Mouse (Mus musculus) forebrain, embryonic 11.5 days (tissue): Measurements from ENCODE around the gene Xrra1. TPM values are rescaled to one million over a fixed set of nuclear protein-coding genes. Genes with fewer than 3 reads are reported as not detected.
"Not testable (repeated sequence)": the region's sequence is repeated elsewhere in the genome, so short reads cannot be mapped to it uniquely, and the experiment has no call there.

Experiments used
- ATAC-seq: fragments of 200-750 bp; cut with Nextera tagmentation; replicated peaks from 2 replicates; pipeline ENCODE4 v1.8.0; 2017; ENCODE audit warnings: moderate TSS enrichment; ENCODE audit not compliant: low FRiP score
- DNase-seq: peaks from one replicate; pipeline ENCODE4 v3.0.0-alpha.2; 2017; ENCODE audit warnings: low spot score
- H3K27ac ChIP-seq: fragments of 300-500 bp; sonication (generic); 2 replicates; pipeline ENCODE4 v1.5.1; 2014; ENCODE audit warnings: low read depth, low read length
- H3K27me3 ChIP-seq: fragments of 300-500 bp; sonication (generic); 2 replicates; pipeline ENCODE4 v1.6.1; 2014; ENCODE audit warnings: mild to moderate bottlenecking, low read length, mixed read lengths; ENCODE audit not compliant: control insufficient read depth, insufficient read depth
- H3K36me3 ChIP-seq: fragments of 300-500 bp; sonication (generic); 2 replicates; pipeline ENCODE4 v1.6.1; 2014; ENCODE audit warnings: mild to moderate bottlenecking, low read length, moderate library complexity, mixed read lengths; ENCODE audit not compliant: control insufficient read depth, insufficient read depth
- H3K4me1 ChIP-seq: fragments of 300-500 bp; sonication (generic); replicated peaks from 2 replicates; pipeline ENCODE4 v1.6.1; 2014; ENCODE audit warnings: low read length, mixed read lengths; ENCODE audit not compliant: control insufficient read depth, insufficient read depth
- H3K4me2 ChIP-seq: fragments of 300-500 bp; sonication (generic); 2 replicates; pipeline ENCODE4 v1.6.1; 2014; ENCODE audit warnings: low read depth, mild to moderate bottlenecking, low read length, moderate library complexity, mixed read lengths; ENCODE audit not compliant: severe bottlenecking
- H3K4me3 ChIP-seq: fragments of 300-500 bp; sonication (generic); 2 replicates; pipeline ENCODE4 v1.5.1; 2014; ENCODE audit warnings: low read depth, low read length
- H3K9ac ChIP-seq: fragments of 300-500 bp; sonication (generic); 2 replicates; pipeline ENCODE4 v1.6.1; 2014; ENCODE audit warnings: low read length
- H3K9me3 ChIP-seq: fragments of 300-500 bp; sonication (generic); 2 replicates; pipeline ENCODE4 v1.6.1; 2016; ENCODE audit warnings: low read length, mixed read lengths; ENCODE audit not compliant: control insufficient read depth
- WGBS: fragments of 180-500 bp; shearing (Covaris S2); extraction: QIAGEN DNeasy Blood & Tissue Kit; methylation state at CpG from one replicate; pipeline ENCODE4 v1.1.7; 2014; 5-methylcytosine and 5-hydroxymethylcytosine counted together
- polyA plus RNA-seq: library from polyadenylated mRNA; unstranded; fragments of >200 nt; fragmentation: Nextera tagmentation; extraction: Ambion mirVana; gene quantifications from 2 replicates; pipeline ENCODE4 v1.2.1, GENCODE M21; 2014

Gene Xrra1
- polyA plus RNA-seq, 1 experiment from 2014 or later, result 0.56 TPM

DNA sequence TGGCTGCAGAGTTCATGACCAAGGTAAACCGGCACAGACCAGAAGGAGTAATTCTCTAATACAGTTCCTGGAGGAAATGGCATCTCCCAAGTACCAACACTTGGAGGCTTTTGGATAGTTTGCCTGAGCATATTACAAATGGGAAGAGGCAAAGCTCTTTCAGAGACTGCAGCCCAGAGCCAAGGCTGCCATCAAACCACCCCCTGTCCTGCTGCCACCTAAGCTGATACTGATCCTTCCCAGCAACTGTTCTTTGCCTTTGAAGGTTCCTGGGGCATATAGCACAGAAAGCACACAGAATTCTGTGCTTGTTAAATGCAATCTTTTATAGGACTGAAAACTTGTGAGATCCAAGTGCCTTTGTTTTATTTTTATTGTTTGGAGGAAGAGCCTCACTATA is 81.8 kb downstream of the Xrra1 start:
- no peaks in the 10 kb centered on the region for H3K4me1 ChIP-seq
- no peak overlapping the region for H3K9ac ChIP-seq
- no peak overlapping the region for H3K4me3 ChIP-seq
- no peaks in the 10 kb centered on the region for H3K27me3 ChIP-seq
- ATAC-seq (no peak), DNase-seq (no peak)
- no peaks in the 10 kb centered on the region; the same call in 1 of the 2 replicates for H3K36me3 ChIP-seq
- no peak overlapping the region for H3K4me2 ChIP-seq
- no peaks in the 10 kb centered on the region for H3K9me3 ChIP-seq
- H3K27ac ChIP-seq, result no peak overlapping the region
- WGBS, result 96% methylated on average over 1 of the region's 1 CpGs

DNA sequence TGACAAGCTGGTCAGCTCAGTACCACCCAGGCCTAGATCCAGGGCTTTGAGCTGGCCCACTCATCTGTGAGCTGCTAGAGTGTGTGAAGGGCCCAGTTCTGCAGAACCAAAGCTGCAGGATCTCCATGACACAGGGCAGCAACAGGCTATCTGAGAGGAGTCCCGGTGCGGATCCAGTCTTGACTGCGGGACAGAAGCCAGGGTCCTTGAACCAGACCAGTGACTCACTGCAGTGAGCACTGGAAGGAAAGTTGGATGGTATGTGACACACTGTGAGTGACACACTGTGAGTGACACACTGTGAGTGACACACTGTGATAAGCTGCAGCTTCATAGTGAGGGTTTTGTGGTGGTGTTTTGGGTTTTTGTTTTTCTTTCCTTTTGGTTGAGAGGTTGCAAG is 85.6 kb downstream of the Xrra1 start:
- DNase-seq (no peak), ATAC-seq (no peak)
- H3K4me2 ChIP-seq, result no peak overlapping the region
- H3K27me3 ChIP-seq, result no peaks in the 10 kb centered on the region
- no peaks in the 10 kb centered on the region; the same call in 1 of the 2 replicates for H3K36me3 ChIP-seq
- no peak overlapping the region for H3K9ac ChIP-seq
- WGBS, result 98% methylated on average over 3 of the region's 3 CpGs
- no peaks in the 10 kb centered on the region for H3K9me3 ChIP-seq
- H3K4me3 ChIP-seq, result no peak overlapping the region
- no peak overlapping the region for H3K27ac ChIP-seq
- no peaks in the 10 kb centered on the region for H3K4me1 ChIP-seq

DNA sequence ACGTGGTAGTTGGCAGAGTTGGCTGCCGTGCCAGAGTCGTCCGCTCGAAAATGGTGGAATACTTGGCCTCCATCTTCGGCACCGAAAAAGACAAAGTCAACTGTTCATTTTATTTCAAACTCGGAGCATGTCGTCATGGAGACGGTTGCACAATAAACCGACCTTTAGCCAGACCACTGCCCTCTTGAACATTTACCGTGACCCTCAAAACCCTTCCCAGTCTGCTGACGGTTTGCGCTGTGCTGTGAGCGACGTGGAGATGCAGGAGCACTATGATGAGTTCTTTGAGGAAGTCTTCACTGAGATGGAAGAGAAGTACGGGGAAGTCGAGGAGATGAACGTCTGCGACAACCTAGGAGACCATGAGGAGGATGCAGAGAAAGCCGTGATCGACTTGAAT is 86.1 kb downstream of the Xrra1 start:
- H3K27ac ChIP-seq, H3K36me3 ChIP-seq, DNase-seq, H3K9me3 ChIP-seq, H3K4me2 ChIP-seq, H3K4me1 ChIP-seq, H3K9ac ChIP-seq, ATAC-seq, H3K4me3 ChIP-seq, H3K27me3 ChIP-seq: not testable (repeated sequence)
- WGBS, result 96% methylated on average over 22 of the region's 22 CpGs

DNA sequence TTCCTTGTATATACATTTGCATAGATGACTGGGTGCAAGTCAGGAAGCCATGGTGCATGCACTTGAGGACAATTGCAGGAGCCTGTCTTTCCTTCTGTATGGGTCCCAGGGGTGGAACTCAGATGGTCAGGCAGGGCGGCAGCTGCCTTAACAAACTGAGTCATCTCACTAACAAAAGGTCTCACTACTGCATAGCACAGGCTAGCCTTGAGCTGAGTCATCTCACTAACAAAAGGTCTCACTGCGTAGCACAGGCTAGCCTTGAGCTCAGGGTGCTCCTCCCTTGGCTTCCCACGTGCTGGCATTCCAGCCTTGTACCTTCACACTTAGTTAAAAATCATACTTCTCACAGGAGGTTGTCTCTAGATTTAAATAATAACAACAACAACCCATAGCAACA is 87.0 kb downstream of the Xrra1 start:
- Histone ChIP-seq H3K9ac (no peak overlapping the region), H3K27me3 (no peaks in the 10 kb centered on the region), H3K27ac (no peak overlapping the region), H3K4me2 (no peak overlapping the region), H3K9me3 (no peaks in the 10 kb centered on the region), H3K4me1 (no peaks in the 10 kb centered on the region), H3K36me3 (no peaks in the 10 kb centered on the region; the same call in 1 of the 2 replicates), H3K4me3 (no peak overlapping the region)
- DNase-seq (peak; percentile 30), ATAC-seq (no peak)
- 92% methylated on average over 3 of the region's 3 CpGs for WGBS

DNA sequence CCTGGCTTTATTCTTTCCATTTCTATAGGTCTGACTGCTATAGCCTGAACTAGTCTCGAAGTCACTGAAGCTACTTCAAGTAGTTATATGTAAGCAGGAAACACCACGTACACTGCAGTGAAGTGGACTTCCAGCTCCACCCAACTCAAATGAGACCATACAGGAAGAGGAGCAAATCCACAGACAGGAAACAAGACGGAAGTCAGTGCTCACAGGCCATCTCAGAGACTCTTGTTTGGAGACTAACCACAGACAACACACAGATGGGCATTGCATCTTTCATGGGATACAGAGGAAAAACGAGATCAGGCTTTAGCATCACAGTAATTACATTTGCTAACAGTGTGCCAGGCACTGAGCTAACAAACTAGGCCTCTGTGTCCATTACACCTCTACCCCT is 87.4 kb downstream of the Xrra1 start:
- no peaks in the 10 kb centered on the region; the same call in 1 of the 2 replicates for H3K36me3 ChIP-seq
- no peak overlapping the region for H3K9ac ChIP-seq
- no peak for ATAC-seq
- H3K9me3 ChIP-seq, result no peaks in the 10 kb centered on the region
- H3K4me2 ChIP-seq, result no peak overlapping the region
- no peaks in the 10 kb centered on the region for H3K27me3 ChIP-seq
- no peaks in the 10 kb centered on the region for H3K4me1 ChIP-seq
- WGBS, result 93% methylated on average over 4 of the region's 4 CpGs
- no peak overlapping the region for H3K4me3 ChIP-seq
- peak; percentile 32 for DNase-seq
- H3K27ac ChIP-seq, result no peak overlapping the region

DNA sequence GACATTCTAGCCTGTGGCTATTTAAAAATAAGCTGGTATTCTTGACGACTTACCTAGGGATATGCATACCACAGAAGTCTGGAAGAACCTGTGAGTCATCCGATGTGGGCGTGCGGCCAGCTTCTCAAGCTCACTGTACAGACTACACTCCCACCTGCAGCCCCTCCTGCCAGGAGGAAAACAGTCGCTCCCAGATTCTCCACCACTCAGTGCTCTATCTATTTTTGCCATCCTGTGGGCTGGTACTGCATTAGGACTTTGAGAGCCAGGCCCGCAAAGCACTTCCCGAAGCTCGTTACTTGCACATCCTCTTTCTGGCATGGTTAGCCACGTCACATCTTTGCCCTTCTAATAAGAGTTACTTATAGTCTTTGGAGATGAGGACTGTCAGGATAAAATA is 88.4 kb downstream of the Xrra1 start:
- Histone ChIP-seq H3K4me3 (no peak overlapping the region), H3K9me3 (no peaks in the 10 kb centered on the region), H3K9ac (no peak overlapping the region), H3K4me2 (no peak overlapping the region), H3K27me3 (no peaks in the 10 kb centered on the region), H3K4me1 (no peaks in the 10 kb centered on the region), H3K36me3 (no peaks in the 10 kb centered on the region; the same call in 1 of the 2 replicates), H3K27ac (no peak overlapping the region)
- 94% methylated on average over 9 of the region's 9 CpGs for WGBS
- DNase-seq (peak; percentile 45), ATAC-seq (no peak)

DNA sequence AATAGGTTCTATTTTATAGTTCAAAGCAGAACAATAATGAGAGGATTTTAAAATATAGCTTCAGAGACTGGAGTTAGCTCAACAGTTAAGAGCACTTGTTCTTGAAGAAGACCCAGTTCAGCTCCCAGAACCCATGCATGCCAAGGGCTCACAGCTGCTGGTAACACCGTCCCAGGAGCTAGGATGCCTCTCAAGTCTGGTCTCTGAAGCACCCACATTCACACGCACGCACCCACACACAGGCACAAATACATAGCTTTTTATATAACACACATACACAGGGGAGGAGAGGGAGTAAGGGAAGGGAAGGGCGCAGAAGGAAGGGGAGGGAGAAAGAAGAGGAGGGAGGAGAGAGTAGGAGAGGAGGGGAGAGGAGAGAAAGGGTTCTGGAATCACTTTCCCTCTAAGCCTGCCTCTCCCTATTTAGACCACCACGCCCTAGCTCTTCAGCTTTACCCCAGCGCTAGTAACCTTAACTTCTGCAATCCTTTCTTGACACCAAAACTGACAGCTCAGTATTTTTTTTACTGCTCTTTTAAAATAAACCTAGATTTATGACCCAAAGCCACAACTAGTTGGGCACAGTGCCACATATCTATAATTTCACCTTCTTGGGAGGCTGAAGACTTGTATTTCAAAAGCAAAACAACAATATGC is 94.7 kb downstream of the Xrra1 start:
- DNase-seq, result peak; percentile 11
- H3K4me1 ChIP-seq, result no peaks in the 10 kb centered on the region
- 93% methylated on average over 6 of the region's 6 CpGs for WGBS
- H3K27ac ChIP-seq, result no peak overlapping the region
- H3K4me2 ChIP-seq, result no peak overlapping the region
- H3K9ac ChIP-seq, result no peak overlapping the region
- H3K36me3 ChIP-seq, result no peaks in the 10 kb centered on the region
- ATAC-seq, result no peak
- no peak overlapping the region for H3K4me3 ChIP-seq
- H3K27me3 ChIP-seq, result no peaks in the 10 kb centered on the region
- H3K9me3 ChIP-seq, result no peaks in the 10 kb centered on the region

DNA sequence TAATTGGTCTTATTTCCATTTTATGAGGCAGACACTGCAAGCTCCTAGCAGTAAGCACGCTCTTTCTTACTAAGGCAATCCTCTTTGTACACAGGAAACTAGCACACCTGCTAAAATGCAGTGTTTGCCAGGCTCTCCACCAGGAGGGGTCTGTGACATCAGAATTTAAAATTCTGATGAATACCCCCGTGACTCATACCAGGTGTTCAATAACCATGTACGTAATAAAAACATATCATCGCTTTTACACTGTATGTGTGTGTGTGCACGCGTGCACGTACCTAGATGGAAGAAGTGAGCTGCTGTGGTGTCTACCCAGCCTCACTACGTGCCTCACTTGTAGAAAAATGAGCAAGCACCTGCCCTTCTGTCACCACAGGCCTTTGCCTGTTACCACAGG is 95.3 kb downstream of the Xrra1 start:
- DNase-seq (peak; percentile 41), ATAC-seq (no peak)
- 95% methylated on average over 8 of the region's 8 CpGs for WGBS

DNA sequence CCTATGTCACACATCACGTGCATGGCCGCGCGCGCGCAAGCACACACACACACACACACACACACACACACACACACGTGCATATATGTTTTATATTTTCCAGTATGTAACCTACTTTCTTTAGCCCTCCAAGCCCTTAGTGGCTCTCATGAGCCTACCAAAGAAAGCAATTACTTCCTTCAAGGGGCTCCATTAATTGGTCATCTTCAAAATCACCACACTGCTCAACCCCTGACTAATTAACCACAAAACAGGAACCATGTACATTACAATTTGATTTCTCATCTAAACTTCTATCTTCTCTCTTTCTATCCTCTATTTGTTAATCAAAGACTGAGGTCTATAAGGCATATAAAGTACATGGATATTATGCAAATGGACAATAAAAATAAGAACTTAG is 97.2 kb downstream of the Xrra1 start:
- Histone ChIP-seq H3K27me3 (no peaks in the 10 kb centered on the region), H3K4me3 (no peak overlapping the region), H3K9me3 (no peaks in the 10 kb centered on the region), H3K4me2 (no peak overlapping the region), H3K4me1 (no peaks in the 10 kb centered on the region), H3K9ac (no peak overlapping the region), H3K27ac (no peak overlapping the region), H3K36me3 (no peaks in the 10 kb centered on the region)
- ATAC-seq (no peak), DNase-seq (no peak)
- WGBS, result 98% methylated on average over 7 of the region's 7 CpGs

More for the DNA sequence above, 95.3 kb downstream of the Xrra1 start:
- Histone ChIP-seq H3K4me2 (no peak overlapping the region), H3K4me1 (no peaks in the 10 kb centered on the region), H3K27me3 (no peaks in the 10 kb centered on the region), H3K36me3 (no peaks in the 10 kb centered on the region), H3K27ac (no peak overlapping the region), H3K4me3 (no peak overlapping the region), H3K9ac (no peak overlapping the region), H3K9me3 (no peaks in the 10 kb centered on the region)
